Mouse (Mus musculus) embryonic fibroblast, embryonic 13.5 days (primary cell): ENCODE results near the gene Ptprcap.
"Not testable (repeated sequence)": the region's sequence is repeated elsewhere in the genome, so short reads cannot be mapped to it uniquely, and the experiment has no call there.

ENCODE experiments used
- CTCF ChIP-seq: IDR thresholded peaks from 2 replicates; pipeline ENCODE4 v1.5.1; 2011; ENCODE audit warnings: mild to moderate bottlenecking, control low read depth, low read length, moderate library complexity, borderline replicate concordance; ENCODE audit not compliant: insufficient read depth
- POLR2A ChIP-seq: IDR thresholded peaks from 2 replicates; pipeline ENCODE4 v1.6.1; 2011; ENCODE audit warnings: low read depth, mild to moderate bottlenecking, control low read depth, low read length, moderate library complexity

DNA sequence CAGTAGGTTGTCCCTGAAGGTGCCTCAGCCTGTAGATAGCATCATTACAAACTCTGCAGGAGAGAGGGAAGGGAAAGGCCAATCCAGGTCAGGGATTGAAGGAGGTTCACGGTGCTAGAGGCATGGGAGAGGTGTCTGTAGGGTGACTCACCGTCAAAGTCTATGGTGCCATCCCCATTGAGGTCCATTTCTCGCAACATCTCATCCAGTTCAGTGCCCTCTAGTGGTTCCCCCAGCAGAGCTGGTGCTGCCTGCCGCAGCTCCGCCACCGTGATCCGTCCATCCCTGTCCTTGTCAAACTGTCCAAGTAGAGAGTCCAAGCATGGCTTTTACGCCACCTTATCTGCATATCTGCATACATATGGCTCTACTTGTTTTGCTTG, 17.4 kb upstream of the Ptprcap start:
- TF ChIP-seq CTCF, POLR2A: not testable (repeated sequence)
